Mouse (Mus musculus) liver, embryonic 14.5 days (tissue): ENCODE measurements at regions not wholly inside any gene's neighbourhood (a gene's known extent, or its start where the extent isn't known, plus 50 kb on each side); places are given as distances from the start of the nearest gene placed in this dataset.

Source experiments
- ATAC-seq: fragments of 200-750 bp; cut with Nextera tagmentation; 2 replicates; pipeline ENCODE4 v1.8.0; 2017; ENCODE audit warnings: moderate number of reproducible peaks, mild to moderate bottlenecking, moderate library complexity; ENCODE audit not compliant: insufficient read depth
- DNase-seq, 3 experiments: peaks; one replicate each; pipeline ENCODE4 v3.0.0-alpha.2; 2012 to 2013; ENCODE audit warnings: low read depth in 3 of 3, low spot score in 3 of 3
- H3K27ac ChIP-seq: fragments of 300-500 bp; sonication (generic); 2 replicates; pipeline ENCODE4 v1.5.1; 2014; ENCODE audit warnings: moderate library complexity, mild to moderate bottlenecking, control low read depth, inconsistent platforms
- H3K27me3 ChIP-seq: fragments of 300-500 bp; sonication (generic); 2 replicates; pipeline ENCODE4 v1.6.1; 2014; ENCODE audit warnings: mild to moderate bottlenecking, low read length, moderate library complexity; ENCODE audit not compliant: control insufficient read depth, insufficient read depth
- H3K36me3 ChIP-seq: fragments of 300-500 bp; sonication (generic); replicated peaks from 2 replicates; pipeline ENCODE4 v1.6.1; 2014; ENCODE audit warnings: low read depth; ENCODE audit not compliant: control insufficient read depth, insufficient read depth
- H3K4me1 ChIP-seq, 2 experiments: fragments of 200-500 bp in 1 of 2; fragments of 300-500 bp in 1 of 2; sonication (generic) in 1 of 2; replicated peaks; 2 replicates each; pipeline ENCODE4 v1.6.1; 2012 to 2014; ENCODE audit warnings: antibody characterized with exemption in 1 of 2, inconsistent platforms in 1 of 2, low read length in 1 of 2; ENCODE audit not compliant: control insufficient read depth in 2 of 2, insufficient read depth in 2 of 2
- H3K4me2 ChIP-seq: fragments of 300-500 bp; sonication (generic); 2 replicates; pipeline ENCODE4 v1.6.1; 2014; ENCODE audit warnings: low read depth, mild to moderate bottlenecking, control low read depth, moderate library complexity
- H3K4me3 ChIP-seq, 2 experiments: fragments of 200-500 bp in 1 of 2; fragments of 300-500 bp in 1 of 2; sonication (generic) in 1 of 2; 2 replicates each; pipeline ENCODE4 v1.5.1; 2012 to 2014; ENCODE audit warnings: low read depth in 2 of 2, low read length in 2 of 2, mild to moderate bottlenecking in 2 of 2, control low read depth in 1 of 2, inconsistent platforms in 1 of 2, moderate library complexity in 1 of 2; ENCODE audit not compliant: insufficient read depth in 1 of 2
- H3K9ac ChIP-seq: fragments of 300-500 bp; sonication (generic); replicated peaks from 2 replicates; pipeline ENCODE4 v1.6.1; 2014; ENCODE audit warnings: mild to moderate bottlenecking, control low read depth, moderate library complexity
- H3K9me3 ChIP-seq: fragments of 300-500 bp; sonication (generic); 2 replicates; pipeline ENCODE4 v1.6.1; 2016; ENCODE audit warnings: low read length, mixed read lengths; ENCODE audit not compliant: control insufficient read depth
- CTCF ChIP-seq: IDR thresholded peaks from 2 replicates; pipeline ENCODE4 v1.5.1; 2016; ENCODE audit warnings: antibody characterized with exemption, low read depth, control low read depth
- EP300 ChIP-seq: IDR thresholded peaks from 2 replicates; pipeline ENCODE4 v1.6.1; 2016; ENCODE audit warnings: antibody characterized with exemption, low read depth
- WGBS: fragments of 180-500 bp; shearing (Covaris S2); extraction: QIAGEN DNeasy Blood & Tissue Kit; methylation state at CpG from one replicate; pipeline ENCODE4 v1.1.7; 2014; ENCODE audit not compliant: insufficient replicate concordance; 5-methylcytosine and 5-hydroxymethylcytosine counted together

DNA sequence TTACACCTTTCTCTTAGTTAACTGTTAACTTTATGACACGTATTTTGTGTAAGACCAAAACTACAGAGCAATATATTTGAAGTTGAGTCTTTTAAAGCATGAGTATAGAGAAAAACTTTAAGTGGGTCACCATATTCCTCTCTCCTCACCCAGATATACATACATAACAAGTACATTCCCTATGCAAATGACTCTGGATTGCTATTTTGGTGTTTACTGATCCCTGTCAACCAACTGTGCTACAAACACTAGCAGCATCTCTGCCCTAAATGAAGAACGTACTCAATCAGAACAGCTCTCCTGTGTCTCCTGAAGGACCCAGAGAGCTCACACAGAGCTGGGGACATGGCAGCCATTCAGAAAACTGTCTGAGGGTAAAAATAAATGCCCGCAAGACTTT lies 363.4 kb upstream of the Rack1 start:
- 66% methylated on average over 3 of the region's 3 CpGs for WGBS
- no peaks in the 10 kb centered on the region for H3K9me3 ChIP-seq
- H3K4me2 ChIP-seq, result no peak overlapping the region
- DNase-seq, result no peak
- no peaks in the 10 kb centered on the region for H3K27me3 ChIP-seq
- no peaks in the 10 kb centered on the region for H3K36me3 ChIP-seq
- no peak for ATAC-seq
- H3K27ac ChIP-seq, result no peak overlapping the region
- H3K9ac ChIP-seq, result no peak overlapping the region
- no peak for TF ChIP-seq EP300
- TF ChIP-seq CTCF, result no peak
- no peak overlapping the region for H3K4me3 ChIP-seq
- H3K4me1 ChIP-seq, result no peaks in the 10 kb centered on the region

DNA sequence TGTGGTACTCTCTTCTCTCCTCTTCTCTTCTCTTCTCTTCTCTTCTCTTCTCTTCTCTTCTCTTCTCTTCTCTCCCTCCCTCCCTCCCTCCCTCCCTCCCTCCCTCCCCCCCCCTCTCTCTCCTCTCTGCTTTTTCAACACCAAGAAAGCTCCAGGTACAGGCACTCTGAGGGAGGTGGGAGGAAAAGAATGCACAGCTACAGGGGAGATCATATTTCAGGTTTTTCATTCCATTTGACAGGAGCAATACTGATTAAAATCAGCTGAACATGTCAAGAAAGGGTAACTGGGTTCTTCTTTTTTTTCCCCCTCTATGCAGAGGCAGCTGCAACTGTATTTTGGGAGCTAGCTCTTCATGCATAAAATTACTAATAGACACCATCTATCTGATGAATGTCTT lies 368.8 kb upstream of the Rack1 start:
- ATAC-seq (no peak), DNase-seq (no peak)
- Histone ChIP-seq H3K27me3 (no peaks in the 10 kb centered on the region), H3K4me1 (no peaks in the 10 kb centered on the region), H3K36me3 (no peaks in the 10 kb centered on the region), H3K9ac (no peak overlapping the region), H3K9me3 (no peaks in the 10 kb centered on the region), H3K27ac (no peak overlapping the region), H3K4me2 (no peak overlapping the region), H3K4me3 (no peak overlapping the region)
- no peak for TF ChIP-seq CTCF
- no peak for TF ChIP-seq EP300

DNA sequence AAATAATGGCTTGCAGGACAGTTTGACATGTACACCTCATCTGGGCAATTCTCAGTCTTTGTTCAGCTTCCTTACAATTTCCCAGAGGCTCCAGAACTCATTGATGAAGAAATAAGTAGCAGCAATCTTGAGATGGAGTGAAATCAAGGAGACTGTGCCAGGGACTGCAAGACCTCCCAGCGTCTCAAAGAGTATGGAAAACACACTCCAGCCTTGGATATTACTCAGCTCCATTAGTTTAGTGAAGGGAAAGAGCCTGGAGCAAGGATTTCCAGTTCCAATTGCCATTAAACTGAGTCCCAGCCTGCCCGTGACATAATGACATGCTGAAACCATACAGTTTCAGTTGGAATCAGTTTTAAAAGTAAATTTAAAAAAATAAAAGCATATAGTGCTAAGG lies 372.7 kb upstream of the Rack1 start:
- TF ChIP-seq EP300 (no peak), CTCF (no peak)
- H3K9ac ChIP-seq, result no peak overlapping the region
- H3K27ac ChIP-seq, result no peak overlapping the region
- WGBS, result 34% methylated on average over 2 of the region's 2 CpGs
- no peaks in the 10 kb centered on the region for H3K36me3 ChIP-seq
- H3K9me3 ChIP-seq, result no peaks in the 10 kb centered on the region
- DNase-seq, result no peak
- no peaks in the 10 kb centered on the region for H3K4me1 ChIP-seq
- H3K27me3 ChIP-seq, result no peaks in the 10 kb centered on the region
- no peak for ATAC-seq
- H3K4me2 ChIP-seq, result no peak overlapping the region
- H3K4me3 ChIP-seq, result no peak overlapping the region

DNA sequence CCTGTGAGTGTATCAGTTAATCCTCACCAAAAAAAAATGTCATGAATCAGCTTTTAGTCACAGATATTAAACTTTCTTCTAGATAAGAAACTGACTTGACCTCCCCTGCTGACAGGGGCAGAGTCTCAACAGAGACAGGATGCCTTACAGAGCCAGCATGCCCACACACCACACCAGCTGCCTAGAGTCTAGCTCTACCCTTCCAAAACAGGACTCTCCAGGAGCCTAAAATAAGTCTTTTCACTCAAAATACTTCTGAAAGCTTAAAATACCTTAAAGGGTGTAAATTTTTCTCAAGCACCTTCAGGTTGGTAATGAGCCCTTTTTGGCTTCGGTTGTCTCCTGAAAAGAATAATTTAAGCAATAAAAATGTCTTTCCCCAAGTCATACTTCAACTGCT lies 373.7 kb upstream of the Rack1 start:
- Histone ChIP-seq H3K4me1 (no peaks in the 10 kb centered on the region), H3K27me3 (no peaks in the 10 kb centered on the region), H3K9ac (no peak overlapping the region), H3K9me3 (no peaks in the 10 kb centered on the region), H3K4me2 (no peak overlapping the region), H3K4me3 (no peak overlapping the region), H3K36me3 (no peaks in the 10 kb centered on the region), H3K27ac (no peak overlapping the region)
- ATAC-seq (no peak), DNase-seq (no peak)
- TF ChIP-seq CTCF (no peak), EP300 (no peak)
- 35% methylated on average over 1 of the region's 1 CpGs for WGBS

- H3K4me3 ChIP-seq, result no peak overlapping the region
- no peaks in the 10 kb centered on the region for H3K9me3 ChIP-seq
- 63% methylated on average over 6 of the region's 6 CpGs for WGBS
- ATAC-seq (no peak), DNase-seq (no peak)
- no peaks in the 10 kb centered on the region for H3K4me1 ChIP-seq
- H3K36me3 ChIP-seq, result no peaks in the 10 kb centered on the region
- H3K27ac ChIP-seq, result no peak overlapping the region
- H3K4me2 ChIP-seq, result no peak overlapping the region
- TF ChIP-seq CTCF, result no peak
- TF ChIP-seq EP300, result no peak
- no peaks in the 10 kb centered on the region for H3K27me3 ChIP-seq
- H3K9ac ChIP-seq, result no peak overlapping the region
Observed at GRCm38 (mm10) chr11:48418066-48418756, 381.9 kb upstream of the Rack1 start.
